Mouse (Mus musculus) cerebellum, adult 8-10 months (tissue): Measurements from ENCODE around the gene Lmln.
"Not testable (repeated sequence)": the region's sequence is repeated elsewhere in the genome, so short reads cannot be mapped to it uniquely, and the experiment has no call there.

Experiments
- DNase-seq: peaks from one replicate; pipeline ENCODE4 v3.0.0; 2022

Lmln gene

GRCm38 (mm10) chr16:33058656-33059055 is 3.7 kb upstream of the Lmln start:
- DNase-seq = not testable (repeated sequence)

GRCm38 (mm10) chr16:33059471-33059870 is 2.9 kb upstream of the Lmln start:
- no peak for DNase-seq

GRCm38 (mm10) chr16:33060926-33061325 is 1.4 kb upstream of the Lmln start:
- no peak for DNase-seq

GRCm38 (mm10) chr16:33061400-33061799 is 921 bp upstream of the Lmln start:
- no peak for DNase-seq

- DNase-seq = no peak
These were observed 386 bp downstream of the Lmln start for GRCm38 (mm10) chr16:33062682-33063131.

- DNase-seq = no peak
These were observed 946 bp downstream of the Lmln start for GRCm38 (mm10) chr16:33063267-33063666.

GRCm38 (mm10) chr16:33064636-33065035 is 2.3 kb downstream of the Lmln start:
- DNase-seq = no peak

GRCm38 (mm10) chr16:33070928-33071327 is 8.6 kb downstream of the Lmln start:
- no peak for DNase-seq

GRCm38 (mm10) chr16:33072871-33073557 is 10.7 kb downstream of the Lmln start:
- DNase-seq = no peak

GRCm38 (mm10) chr16:33074967-33075366 is 12.6 kb downstream of the Lmln start:
- no peak for DNase-seq

GRCm38 (mm10) chr16:33076078-33076477 is 13.8 kb downstream of the Lmln start:
- no peak for DNase-seq

- DNase-seq = no peak
These were observed 14.8 kb downstream of the Lmln start for GRCm38 (mm10) chr16:33077069-33077627.

GRCm38 (mm10) chr16:33080063-33080462 is 17.7 kb downstream of the Lmln start:
- no peak for DNase-seq

- no peak for DNase-seq
These were observed 20.6 kb downstream of the Lmln start for GRCm38 (mm10) chr16:33082951-33083350.

GRCm38 (mm10) chr16:33083996-33084395 is 21.7 kb downstream of the Lmln start:
- DNase-seq = no peak

- DNase-seq = no peak
These were observed 23.3 kb downstream of the Lmln start for GRCm38 (mm10) chr16:33085666-33086065.

- peak; percentile 7 for DNase-seq
These were observed 51.4 kb downstream of the Lmln start for GRCm38 (mm10) chr16:33113726-33114125.

- peak; percentile 21 for DNase-seq
These were observed 61.1 kb downstream of the Lmln start for GRCm38 (mm10) chr16:33123373-33123772.

GRCm38 (mm10) chr16:33123938-33124820 is 61.9 kb downstream of the Lmln start:
- no peak for DNase-seq

GRCm38 (mm10) chr16:33127052-33127451 is 64.7 kb downstream of the Lmln start:
- DNase-seq = no peak

- no peak for DNase-seq
These were observed 68.4 kb downstream of the Lmln start for GRCm38 (mm10) chr16:33130731-33131130.

- DNase-seq = no peak
These were observed 70.9 kb downstream of the Lmln start for GRCm38 (mm10) chr16:33133186-33133585.

GRCm38 (mm10) chr16:33135167-33135566 is 72.8 kb downstream of the Lmln start:
- DNase-seq = no peak

GRCm38 (mm10) chr16:33139061-33139460 is 76.7 kb downstream of the Lmln start:
- DNase-seq = not testable (repeated sequence)
